Mouse (Mus musculus) lung, adult 2 months (tissue): ENCODE data around the gene Mical1.

Experiments
- CTCF ChIP-seq: fragments of 200-500 bp; IDR thresholded peaks from 2 replicates; pipeline ENCODE4 v1.5.1; 2011; ENCODE audit warnings: mild to moderate bottlenecking, low read length, control low read depth; ENCODE audit not compliant: insufficient read depth
- POLR2A ChIP-seq: fragments of 200-500 bp; IDR thresholded peaks from 2 replicates; pipeline ENCODE4 v1.6.1; 2011; ENCODE audit warnings: low read depth, mild to moderate bottlenecking, control low read depth, low read length, borderline replicate concordance; ENCODE audit errors: extremely low read depth

GRCm38 (mm10) chr10:41519640-41520409 is 43.7 kb downstream of the Mical1 start:
- TF ChIP-seq CTCF (no peak), POLR2A (0 out of 2 replicates have a peak, but pooled peaks have one; percentile 13)
